Mouse (Mus musculus) testis, adult 2 months (tissue): ENCODE data around the gene Dock8. TPM values are rescaled to one million over a fixed set of nuclear protein-coding genes. Genes with fewer than 3 reads are reported as not detected.

Source experiments
- H3K27ac ChIP-seq: fragments of 200-500 bp; 2 replicates; pipeline ENCODE4 v1.5.1; 2012; ENCODE audit warnings: low read depth, low read length; ENCODE audit not compliant: control insufficient read depth, insufficient read depth
- H3K27me3 ChIP-seq: fragments of 200-500 bp; 2 replicates; pipeline ENCODE4 v1.6.1; 2012; ENCODE audit warnings: mild to moderate bottlenecking, low read length, moderate library complexity; ENCODE audit not compliant: control insufficient read depth, insufficient read depth
- H3K36me3 ChIP-seq: fragments of 200-500 bp; 2 replicates; pipeline ENCODE4 v1.6.1; 2012; ENCODE audit warnings: mild to moderate bottlenecking, low read length; ENCODE audit not compliant: control insufficient read depth, insufficient read depth
- H3K4me1 ChIP-seq: fragments of 200-500 bp; 2 replicates; pipeline ENCODE4 v1.6.1; 2012; ENCODE audit warnings: low read length; ENCODE audit not compliant: control insufficient read depth, insufficient read depth
- H3K4me3 ChIP-seq: fragments of 200-500 bp; 2 replicates; pipeline ENCODE4 v1.5.1; 2012; ENCODE audit warnings: low read depth, mild to moderate bottlenecking, low read length, moderate library complexity, mixed read lengths; ENCODE audit not compliant: control insufficient read depth
- CTCF ChIP-seq: fragments of 200-500 bp; IDR thresholded peaks from 2 replicates; pipeline ENCODE4 v1.5.1; 2012; ENCODE audit warnings: low read depth, mild to moderate bottlenecking, inconsistent platforms, low read length, moderate library complexity; ENCODE audit not compliant: control insufficient read depth, insufficient read depth, insufficient replicate concordance
- POLR2A ChIP-seq: fragments of 200-500 bp; IDR thresholded peaks from 2 replicates; pipeline ENCODE4 v1.6.1; 2012; ENCODE audit warnings: low read depth, mild to moderate bottlenecking, inconsistent platforms, low read length, moderate library complexity; ENCODE audit not compliant: control insufficient read depth
- polyA plus RNA-seq: library from polyadenylated mRNA; depleted of rRNA; stranded (reverse); fragments of >200 nt; gene quantifications from 2 replicates; pipeline ENCODE4 v1.2.3, GENCODE M21; 2012

Gene Dock8
- polyA plus RNA-seq, 1 experiment: 3.8 TPM

DNA sequence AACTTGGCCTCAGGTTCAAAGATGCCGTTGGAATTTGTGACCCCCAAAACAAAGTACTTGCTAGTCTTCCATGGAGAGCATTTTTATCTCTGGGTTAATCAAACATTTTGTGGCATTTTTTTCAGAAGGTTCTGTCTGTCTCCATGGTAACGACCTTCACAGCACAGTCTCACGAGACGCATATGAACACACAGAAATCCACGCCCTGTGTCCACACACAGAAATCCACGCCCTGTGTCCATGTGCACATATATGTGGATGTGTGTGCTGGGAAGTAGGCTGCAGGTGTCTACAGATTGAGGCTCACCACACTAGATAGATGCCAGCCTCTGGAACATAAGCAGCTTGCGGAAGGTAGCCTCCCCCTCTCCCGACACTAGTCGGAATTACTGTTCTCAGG is 66.9 kb downstream of the Dock8 start:
- no peak for TF ChIP-seq POLR2A
- no peak for TF ChIP-seq CTCF
- no peaks in the 10 kb centered on the region for H3K36me3 ChIP-seq
- no peak overlapping the region for H3K4me3 ChIP-seq
- H3K4me1 ChIP-seq: no peaks in the 10 kb centered on the region
- H3K27ac ChIP-seq: no peak overlapping the region
- no peaks in the 10 kb centered on the region for H3K27me3 ChIP-seq

DNA sequence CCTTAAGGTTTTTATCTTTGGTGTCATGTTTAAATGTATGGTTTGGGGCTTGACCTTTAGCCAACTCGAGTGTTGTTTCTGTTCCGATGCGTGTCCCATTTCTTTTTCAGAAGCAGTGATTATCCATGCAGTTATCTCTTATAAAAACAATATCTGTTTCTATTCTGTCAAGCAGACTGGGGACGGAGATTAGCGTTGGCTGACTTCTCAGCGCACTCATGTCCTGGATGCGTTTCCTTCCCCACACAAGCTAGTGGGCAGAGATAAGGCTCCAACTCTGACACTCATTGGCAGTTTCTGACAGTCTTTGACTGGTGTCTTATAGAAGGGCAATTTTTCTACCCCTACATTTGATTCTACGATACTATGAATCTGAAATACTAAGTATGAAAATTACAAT is 69.2 kb downstream of the Dock8 start:
- TF ChIP-seq POLR2A: no peak
- no peak for TF ChIP-seq CTCF

DNA sequence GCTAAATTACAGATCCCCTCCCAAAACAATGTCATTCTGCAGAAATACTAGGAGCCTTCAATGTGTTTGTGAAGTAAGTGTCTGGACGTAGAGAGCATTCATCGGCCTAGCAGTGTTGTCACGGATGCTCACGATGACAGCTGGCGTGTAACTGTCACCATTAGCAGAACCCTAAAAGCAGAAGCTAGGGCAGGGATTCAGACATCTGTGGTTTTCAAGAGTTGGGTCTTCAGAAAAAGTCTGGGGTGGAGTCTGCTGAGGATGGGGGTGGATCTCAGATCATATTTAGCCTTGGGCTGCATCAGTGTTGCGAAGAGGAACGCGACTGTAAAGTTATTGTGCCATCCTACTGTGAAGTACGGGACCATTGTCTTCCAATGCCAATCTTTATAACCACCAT is 73.2 kb downstream of the Dock8 start:
- Histone ChIP-seq H3K4me3 (no peak overlapping the region), H3K27me3 (no peaks in the 10 kb centered on the region), H3K27ac (no peak overlapping the region), H3K4me1 (no peaks in the 10 kb centered on the region), H3K36me3 (no peaks in the 10 kb centered on the region)
- no peak for TF ChIP-seq CTCF

More for the DNA sequence above, 69.2 kb downstream of the Dock8 start:
- no peaks in the 10 kb centered on the region for H3K36me3 ChIP-seq
- no peak overlapping the region for H3K27ac ChIP-seq
- no peaks in the 10 kb centered on the region for H3K4me1 ChIP-seq
- no peak overlapping the region for H3K4me3 ChIP-seq
- H3K27me3 ChIP-seq: no peaks in the 10 kb centered on the region

DNA sequence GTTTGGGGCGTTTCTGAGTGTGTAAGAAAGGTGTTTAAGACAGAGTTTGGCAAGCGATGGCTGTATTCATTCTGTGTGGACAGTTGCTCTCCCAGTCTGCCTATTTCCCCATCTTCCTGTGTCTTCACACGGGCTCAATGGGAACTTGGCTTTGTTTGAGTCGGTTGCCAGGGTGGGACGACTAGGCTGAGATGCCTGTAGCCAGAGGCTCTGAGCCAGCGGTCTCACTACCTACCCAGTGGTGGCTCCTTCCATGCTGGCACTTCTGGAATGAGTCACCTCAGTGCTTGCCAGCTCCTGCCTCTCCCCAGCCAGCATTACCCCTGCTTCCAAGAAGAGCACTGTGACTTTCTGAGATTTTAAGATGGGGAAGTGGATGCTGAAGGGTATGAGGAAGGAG is 75.4 kb downstream of the Dock8 start:
- H3K27ac ChIP-seq: no peak overlapping the region
- no peaks in the 10 kb centered on the region for H3K4me1 ChIP-seq
- H3K27me3 ChIP-seq: no peaks in the 10 kb centered on the region
- TF ChIP-seq CTCF: no peak
- TF ChIP-seq POLR2A: no peak
- no peak overlapping the region for H3K4me3 ChIP-seq
- no peaks in the 10 kb centered on the region for H3K36me3 ChIP-seq

DNA sequence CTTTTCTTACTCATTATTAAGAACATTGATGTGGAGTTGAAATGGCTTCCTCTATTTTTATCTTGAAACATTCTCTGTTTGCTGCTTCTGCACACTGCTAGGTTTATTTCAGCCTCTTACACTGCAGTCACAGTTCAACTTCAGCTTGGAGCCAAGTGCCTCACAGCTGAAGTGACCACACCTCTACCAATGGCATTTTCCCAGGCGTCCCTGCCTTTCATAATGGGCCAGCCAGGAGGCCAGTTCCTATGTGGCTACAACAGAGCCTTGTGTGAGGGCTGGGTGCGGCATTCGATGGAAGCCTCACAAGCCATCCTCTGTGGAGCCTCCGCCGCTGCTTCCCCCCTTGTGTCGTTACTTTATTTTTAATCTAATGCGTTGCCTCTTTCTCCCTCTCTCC is 78.3 kb downstream of the Dock8 start:
- no peaks in the 10 kb centered on the region for H3K36me3 ChIP-seq
- H3K4me1 ChIP-seq: no peaks in the 10 kb centered on the region
- TF ChIP-seq POLR2A (no peak), CTCF (no peak)
- H3K27ac ChIP-seq: no peak overlapping the region
- no peak overlapping the region for H3K4me3 ChIP-seq
- no peaks in the 10 kb centered on the region for H3K27me3 ChIP-seq

DNA sequence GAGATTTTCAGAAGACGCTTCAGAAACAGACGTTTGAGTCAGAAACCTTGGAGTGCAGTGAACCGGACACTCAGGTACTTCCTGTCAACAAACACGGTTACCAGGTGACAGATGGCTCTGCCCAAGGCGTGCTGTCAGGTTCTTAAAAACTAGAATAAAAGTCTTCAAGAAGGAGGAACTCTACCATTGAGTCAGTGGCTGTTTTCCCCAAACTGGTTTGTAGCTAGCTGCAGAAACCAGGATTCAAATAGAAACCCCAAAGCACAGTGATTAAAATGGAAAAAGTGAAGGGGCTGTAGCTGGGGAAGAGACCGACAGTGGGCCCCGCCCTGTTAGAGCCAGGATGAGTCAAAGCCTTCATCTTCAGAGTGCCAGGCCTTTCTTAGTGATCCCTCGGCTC is 78.8 kb downstream of the Dock8 start:
- H3K36me3 ChIP-seq: no peaks in the 10 kb centered on the region
- H3K4me1 ChIP-seq: no peaks in the 10 kb centered on the region
- no peak overlapping the region for H3K27ac ChIP-seq
- H3K4me3 ChIP-seq: no peak overlapping the region
- TF ChIP-seq CTCF (no peak), POLR2A (no peak)
- no peaks in the 10 kb centered on the region for H3K27me3 ChIP-seq

DNA sequence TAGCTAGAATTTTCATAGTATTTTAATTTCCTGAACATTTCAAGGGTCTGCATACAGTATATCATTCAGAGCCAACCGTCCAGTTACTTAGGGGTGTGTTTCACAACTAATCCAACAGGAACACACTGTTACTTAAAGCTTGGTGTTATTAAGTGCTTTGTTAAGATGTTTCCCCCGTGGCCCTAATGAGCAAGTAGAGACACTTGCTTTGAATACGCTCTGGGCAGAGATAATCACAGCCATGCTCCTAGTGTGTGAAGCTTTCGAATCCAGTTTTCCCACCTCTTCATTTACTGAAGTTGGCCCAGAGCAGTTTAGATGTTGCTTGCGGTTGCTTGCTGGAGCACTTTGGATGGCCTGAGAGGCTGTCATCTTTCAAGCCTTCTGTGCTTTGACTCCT is 80.8 kb downstream of the Dock8 start:
- no peaks in the 10 kb centered on the region for H3K36me3 ChIP-seq
- H3K4me1 ChIP-seq: no peaks in the 10 kb centered on the region
- no peak overlapping the region for H3K27ac ChIP-seq
- H3K27me3 ChIP-seq: no peaks in the 10 kb centered on the region
- TF ChIP-seq CTCF (no peak), POLR2A (no peak)
- no peak overlapping the region for H3K4me3 ChIP-seq

DNA sequence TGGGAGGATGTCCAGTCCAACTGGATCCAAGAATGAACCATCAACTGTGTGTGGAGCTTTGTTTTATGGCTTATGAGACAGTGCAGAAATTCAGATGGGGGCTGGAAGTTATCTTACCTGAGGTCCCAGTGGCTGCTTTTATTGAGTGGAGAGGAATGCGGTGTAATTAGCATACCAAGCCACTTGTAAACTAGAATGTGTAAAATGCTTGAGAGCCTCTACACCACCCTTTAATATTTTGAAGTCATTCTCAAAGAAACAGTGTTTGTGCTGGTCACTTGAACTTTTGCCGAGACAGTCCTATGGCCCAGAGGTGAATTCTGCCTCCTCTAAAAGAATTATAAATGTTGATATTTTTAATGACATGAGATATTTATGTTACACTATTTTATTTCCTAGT is 83.5 kb downstream of the Dock8 start:
- Histone ChIP-seq H3K4me1 (no peaks in the 10 kb centered on the region), H3K27me3 (no peaks in the 10 kb centered on the region), H3K27ac (no peak overlapping the region), H3K4me3 (no peak overlapping the region), H3K36me3 (no peaks in the 10 kb centered on the region)
- no peak for TF ChIP-seq CTCF
- TF ChIP-seq POLR2A: no peak
